Mouse (Mus musculus) cerebellum, adult 18-20 months (tissue): ENCODE data around the gene Prss34.

Experiments
- DNase-seq, 2 experiments: peaks; one replicate each; pipeline ENCODE4 v3.0.0; 2021

Prss34 gene

DNA sequence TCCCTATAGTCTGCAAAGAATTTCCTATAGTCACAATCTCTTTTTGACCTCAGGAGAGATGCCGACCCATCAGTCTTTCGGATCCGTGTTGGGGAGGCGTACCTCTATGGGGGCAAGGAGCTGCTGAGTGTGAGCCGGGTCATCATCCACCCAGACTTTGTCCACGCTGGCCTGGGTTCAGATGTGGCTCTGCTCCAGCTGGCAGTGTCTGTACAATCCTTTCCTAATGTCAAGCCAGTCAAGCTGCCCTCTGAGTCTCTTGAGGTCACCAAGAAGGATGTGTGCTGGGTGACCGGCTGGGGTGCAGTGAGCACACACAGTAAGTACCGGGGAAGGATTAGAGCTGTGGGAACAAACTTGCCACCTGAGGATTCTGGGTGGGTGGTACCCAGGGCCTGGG is 22.6 kb downstream of the Prss34 start:
- DNase-seq, result no peak

DNA sequence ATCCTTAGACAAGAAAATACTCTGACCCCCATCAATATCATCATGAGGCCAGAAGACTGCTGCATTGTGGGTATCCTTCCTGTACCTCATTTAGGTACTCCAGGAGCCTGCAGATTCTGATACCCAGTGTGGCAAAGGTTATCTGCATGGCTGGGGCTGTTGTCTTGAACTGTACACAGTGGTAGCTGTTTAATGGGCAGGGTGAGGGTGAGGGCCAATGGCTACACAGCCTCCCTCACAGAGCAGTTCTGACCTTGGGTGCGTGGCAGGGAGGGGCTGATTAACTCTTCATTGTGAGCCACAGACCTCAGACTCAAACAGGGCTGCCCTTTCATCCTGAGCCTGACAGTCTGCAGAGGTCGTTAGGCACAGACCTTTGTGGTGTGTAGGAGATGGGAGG is 24.7 kb downstream of the Prss34 start:
- no peak for DNase-seq

DNA sequence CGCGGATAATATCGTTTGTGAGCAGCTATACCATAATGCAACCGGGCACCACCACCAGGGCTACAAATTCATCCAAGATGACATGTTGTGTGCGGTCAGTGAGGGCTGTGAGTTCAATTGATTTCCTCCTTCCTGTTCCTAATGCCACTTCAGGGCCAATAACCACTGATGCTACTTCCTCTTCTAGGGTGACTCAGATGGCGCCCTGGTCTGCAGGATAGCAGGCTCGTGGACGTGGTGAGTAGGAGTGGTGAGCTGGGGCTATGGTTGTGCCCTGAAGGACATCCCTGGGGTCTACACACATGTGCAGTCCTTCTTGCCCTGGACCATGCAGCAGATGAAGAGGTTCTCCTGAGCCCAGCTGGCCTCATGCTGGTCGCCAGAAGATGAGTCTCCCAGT is 34.1 kb downstream of the Prss34 start:
- no peak for DNase-seq

DNA sequence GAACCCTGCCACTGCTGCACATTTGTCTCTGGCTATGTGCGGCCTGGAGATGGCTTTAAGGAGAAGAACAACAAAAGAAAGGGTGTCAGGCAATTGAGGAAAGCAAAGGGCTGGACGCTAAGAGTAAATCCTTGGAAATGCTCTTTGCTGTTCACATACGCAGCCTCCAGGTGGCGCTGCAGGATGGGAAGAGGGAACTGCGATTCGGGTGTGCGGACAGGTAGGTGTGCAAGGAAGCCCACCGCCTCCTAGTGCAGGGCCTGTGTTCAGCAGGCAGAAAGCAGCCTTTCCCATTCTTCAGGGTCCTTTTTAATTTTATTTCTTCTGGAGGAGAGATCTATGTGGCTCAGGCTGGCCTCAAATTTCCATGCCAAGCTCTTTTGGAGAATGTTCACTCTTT is 35.7 kb downstream of the Prss34 start:
- peak; percentile 37 to 41 for DNase-seq

DNA sequence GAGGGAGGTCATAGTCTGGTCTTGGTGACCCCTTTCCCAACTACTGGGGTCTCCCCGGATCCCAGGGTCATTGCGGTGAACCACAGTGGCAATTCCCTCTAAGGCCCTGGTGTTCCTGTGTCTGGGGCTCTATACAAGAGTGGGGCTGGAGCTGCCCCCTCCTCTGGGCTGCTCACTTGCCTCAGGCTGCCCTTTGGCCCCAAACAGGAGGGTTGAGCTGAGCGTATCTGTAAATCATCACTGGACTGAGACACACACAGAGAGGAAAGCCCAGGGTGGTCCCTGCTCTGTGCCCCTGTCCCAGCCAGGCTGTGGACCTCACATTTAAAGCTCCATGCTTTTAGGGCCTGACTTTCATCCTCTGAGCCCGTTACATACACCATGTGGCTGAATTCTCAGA is 40.0 kb downstream of the Prss34 start:
- DNase-seq, result no peak

DNA sequence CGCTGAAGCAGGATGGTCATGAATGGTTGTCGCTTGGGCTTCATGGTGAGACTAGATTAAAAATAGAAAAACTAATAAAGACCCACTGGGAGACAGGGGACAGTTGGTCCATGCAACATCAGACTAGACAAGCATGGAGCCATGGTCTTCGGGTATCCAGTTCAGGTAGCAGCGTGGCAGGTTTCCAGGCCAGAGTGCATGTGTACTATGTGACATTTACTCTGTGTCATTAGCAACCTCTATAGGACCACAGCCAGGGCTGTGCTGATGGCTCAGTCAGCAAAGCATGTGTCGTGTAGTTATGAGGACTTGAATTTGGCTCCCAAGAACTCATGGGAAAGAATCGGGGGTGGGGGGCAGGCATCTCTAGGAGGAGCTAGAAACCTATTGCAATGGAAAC is 41.8 kb downstream of the Prss34 start:
- no peak for DNase-seq

DNA sequence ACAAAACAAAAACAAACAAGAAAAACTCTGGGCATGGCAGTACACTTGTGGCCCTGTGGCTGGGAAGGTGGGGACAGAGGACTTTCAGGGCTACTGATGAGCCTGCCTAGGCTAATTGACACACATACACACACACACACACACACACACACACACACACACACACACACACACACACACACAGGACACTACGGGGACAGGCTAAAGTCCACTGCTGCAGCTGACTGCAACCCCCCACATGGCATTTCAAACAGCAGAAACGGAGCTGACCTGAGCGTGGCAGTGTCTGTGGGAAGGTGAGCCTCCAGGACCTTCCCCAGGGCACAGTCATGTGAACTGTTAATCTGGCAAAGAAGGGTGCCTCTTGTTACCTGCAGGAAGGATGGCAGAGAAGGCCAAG is 43.3 kb downstream of the Prss34 start:
- no peak for DNase-seq

DNA sequence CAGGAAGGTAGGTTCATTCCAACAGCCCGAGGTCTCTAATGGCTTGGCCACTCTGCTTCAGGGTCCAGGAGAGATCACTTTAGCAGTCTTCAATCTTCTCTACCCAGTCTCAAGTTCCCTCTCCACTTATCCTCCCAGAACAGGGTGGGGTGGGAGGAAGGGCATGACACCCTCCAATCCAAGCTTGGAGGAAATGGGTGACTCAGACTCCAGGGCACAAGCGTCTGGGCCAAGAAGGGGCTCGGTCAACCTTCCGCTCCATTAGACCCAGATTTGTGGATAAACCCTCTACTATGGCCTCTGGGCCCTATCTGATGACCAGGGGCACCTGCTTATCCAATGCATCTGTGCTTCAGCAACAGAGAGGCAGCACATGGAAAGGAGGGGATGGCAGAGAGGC is 47.3 kb downstream of the Prss34 start, which contains the start of gene Tpsab1:
Gene Tpsab1 (minus strand): TSS at position 101 of the 400 bp plus-strand sequence.
- no peak for DNase-seq
